Mouse (Mus musculus): Measurements from ENCODE around the gene Dcpp2. TPM values are rescaled to one million over a fixed set of nuclear protein-coding genes. Genes with fewer than 3 reads are reported as not detected.
"Not testable (repeated sequence)": the region's sequence is repeated elsewhere in the genome, so short reads cannot be mapped to it uniquely, and the experiment has no call there.

The Dcpp2 gene
- total RNA-seq, 2 experiments from 2014 or later = not detected

DNA sequence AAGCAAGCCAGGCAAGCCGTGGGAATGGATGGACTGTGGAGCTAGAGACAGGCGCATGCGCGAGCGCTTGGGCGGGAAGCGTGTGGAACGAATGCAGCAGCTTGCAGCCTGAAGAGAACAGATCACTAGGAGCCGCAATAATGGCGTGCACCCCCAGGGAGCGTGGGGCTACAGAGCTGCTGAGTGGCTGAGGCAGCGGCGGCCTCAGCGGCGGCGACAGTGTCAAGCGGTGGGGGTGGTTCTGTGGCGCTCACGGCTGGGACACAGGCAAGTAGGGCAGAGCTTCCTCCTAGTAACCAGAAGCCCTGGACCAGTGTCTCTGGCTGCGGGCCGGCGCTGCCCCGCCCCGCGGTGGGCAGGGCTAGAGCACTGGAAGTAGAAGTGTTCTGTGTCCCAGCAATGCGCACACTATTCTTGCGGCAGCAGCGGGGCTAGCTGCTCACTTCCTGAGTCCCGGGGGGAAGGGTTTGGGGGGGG, 43.9 kb downstream of the Dcpp2 start:
- peak; percentile 86 for ATAC-seq (replicated peaks; ENCODE audit: low FRiP score, poor library complexity, severe bottlenecking)

- ATAC-seq (replicated peaks; ENCODE audit: low FRiP score, poor library complexity, severe bottlenecking) = no peak
Observed at GRCm38 (mm10) chr17:23925090-23925493, 44.4 kb downstream of the Dcpp2 start.

DNA sequence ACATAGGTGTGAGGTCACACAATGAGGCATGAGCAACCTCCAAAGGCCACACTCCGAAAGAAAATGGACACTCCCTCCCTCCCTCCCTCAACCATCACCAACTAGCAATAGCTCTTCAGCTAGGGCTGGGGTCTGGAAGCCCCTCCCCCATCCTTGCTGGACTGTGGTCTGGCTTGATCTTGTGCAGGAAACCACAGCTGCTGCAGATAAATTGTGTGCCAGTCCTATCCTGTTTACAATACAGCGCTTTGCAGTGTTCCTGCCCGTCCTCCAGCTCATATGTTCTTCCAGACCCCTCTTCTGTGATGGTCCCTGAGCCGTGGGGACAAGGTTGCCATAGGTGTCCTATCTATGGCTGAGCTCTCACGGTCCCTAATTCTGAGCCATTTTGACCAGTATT, 50.5 kb downstream of the Dcpp2 start:
- ATAC-seq (replicated peaks; ENCODE audit: low FRiP score, poor library complexity, severe bottlenecking) = no peak

DNA sequence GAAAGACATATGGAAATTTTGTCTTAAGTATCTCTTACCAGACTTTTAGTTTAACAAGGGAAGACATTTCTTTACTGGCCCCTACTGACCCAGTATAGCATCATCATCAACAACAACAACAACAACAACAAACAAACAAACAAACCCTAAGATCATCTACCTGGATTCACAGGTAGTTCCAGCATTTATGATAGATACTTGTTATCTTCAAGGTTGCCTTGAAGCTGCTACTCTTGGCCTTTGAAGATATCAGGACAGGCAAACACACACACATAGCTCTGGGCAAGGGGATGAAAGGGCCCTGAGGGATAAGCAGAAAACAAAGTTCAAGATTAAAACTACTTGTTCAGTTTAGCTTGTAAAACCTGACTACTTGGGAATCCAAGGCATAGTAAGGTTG, 60.7 kb downstream of the Dcpp2 start, which contains the start of gene Sbp:
Gene Sbp (plus strand): TSS at position 301 of the 400 bp plus-strand sequence.
- ATAC-seq (replicated peaks; ENCODE audit: low FRiP score, poor library complexity, severe bottlenecking) = no peak

- ATAC-seq (replicated peaks; ENCODE audit: low FRiP score, poor library complexity, severe bottlenecking) = not testable (repeated sequence)
Observed at GRCm38 (mm10) chr17:23947486-23947885, 66.8 kb downstream of the Dcpp2 start.

- no peak for ATAC-seq (replicated peaks; ENCODE audit: low FRiP score, poor library complexity, severe bottlenecking)
Observed at GRCm38 (mm10) chr17:23949068-23949467, 68.4 kb downstream of the Dcpp2 start.

Other genes with a start within 250 kb of the Dcpp2 start
- 11.1 and 11.9 TPM in 2 replicates for gene Mmp25, start 235.6 kb upstream of the Dcpp2 start, total RNA-seq (2015; ENCODE audit: low replicate concordance)
- 3.1 and 4.0 TPM in 2 replicates for gene Mmp25, start 235.6 kb upstream of the Dcpp2 start, total RNA-seq (2017; ENCODE audit: low replicate concordance)
- not detected in 2 replicates for gene Bicdl2, start 220.4 kb upstream of the Dcpp2 start, total RNA-seq (2015; ENCODE audit: low replicate concordance)
- gene Bicdl2, start 220.4 kb upstream of the Dcpp2 start, total RNA-seq (2017; ENCODE audit: low replicate concordance) = not detected in 2 replicates
- 8.6 and 28.0 TPM in 2 replicates for gene Hcfc1r1, start 207.3 kb upstream of the Dcpp2 start, total RNA-seq (2015; ENCODE audit: low replicate concordance)
- 4.3 and 12.1 TPM in 2 replicates for gene Hcfc1r1, start 207.3 kb upstream of the Dcpp2 start, total RNA-seq (2017; ENCODE audit: low replicate concordance)
- gene Thoc6, start 207.0 kb upstream of the Dcpp2 start, total RNA-seq (2015; ENCODE audit: low replicate concordance) = 7.3 and 21.5 TPM in 2 replicates
- 5.4 and 5.7 TPM in 2 replicates for gene Thoc6, start 207.0 kb upstream of the Dcpp2 start, total RNA-seq (2017; ENCODE audit: low replicate concordance)
- not detected in 2 replicates for gene Tnfrsf12a, start 203.4 kb upstream of the Dcpp2 start, total RNA-seq (2015; ENCODE audit: low replicate concordance)
- 2.0 TPM in 1 of 2 replicates, not detected in the other for gene Tnfrsf12a, start 203.4 kb upstream of the Dcpp2 start, total RNA-seq (2017; ENCODE audit: low replicate concordance)
- not detected in 2 replicates for gene Cldn6, start 201.6 kb upstream of the Dcpp2 start, total RNA-seq (2015; ENCODE audit: low replicate concordance)
- not detected in 2 replicates for gene Cldn6, start 201.6 kb upstream of the Dcpp2 start, total RNA-seq (2017; ENCODE audit: low replicate concordance)
- gene Cldn9, start 196.9 kb upstream of the Dcpp2 start, total RNA-seq (2015; ENCODE audit: low replicate concordance) = not detected in 2 replicates
- gene Cldn9, start 196.9 kb upstream of the Dcpp2 start, total RNA-seq (2017; ENCODE audit: low replicate concordance) = not detected in 2 replicates
- gene 1520401A03Rik, start 158.1 kb upstream of the Dcpp2 start, total RNA-seq (2015; ENCODE audit: low replicate concordance) = not detected in 2 replicates
- not detected in 2 replicates for gene 1520401A03Rik, start 158.1 kb upstream of the Dcpp2 start, total RNA-seq (2017; ENCODE audit: low replicate concordance)
- 10.0 and 14.2 TPM in 2 replicates for gene Pkmyt1, start 154.5 kb upstream of the Dcpp2 start, total RNA-seq (2015; ENCODE audit: low replicate concordance)
- gene Pkmyt1, start 154.5 kb upstream of the Dcpp2 start, total RNA-seq (2017; ENCODE audit: low replicate concordance) = 7.3 and 9.2 TPM in 2 replicates
- 1.2 TPM in 1 of 2 replicates, not detected in the other for gene Paqr4, start 140.0 kb upstream of the Dcpp2 start, total RNA-seq (2015; ENCODE audit: low replicate concordance)
- gene Paqr4, start 140.0 kb upstream of the Dcpp2 start, total RNA-seq (2017; ENCODE audit: low replicate concordance) = 1.4 and 4.3 TPM in 2 replicates
- gene Kremen2, start 135.0 kb upstream of the Dcpp2 start, total RNA-seq (2015; ENCODE audit: low replicate concordance) = not detected in 2 replicates
- not detected in 2 replicates for gene Kremen2, start 135.0 kb upstream of the Dcpp2 start, total RNA-seq (2017; ENCODE audit: low replicate concordance)
- 2.1 and 2.3 TPM in 2 replicates for gene Flywch1, start 109.3 kb upstream of the Dcpp2 start, total RNA-seq (2015; ENCODE audit: low replicate concordance)
- gene Flywch1, start 109.3 kb upstream of the Dcpp2 start, total RNA-seq (2017; ENCODE audit: low replicate concordance) = 3.8 and 4.7 TPM in 2 replicates
- not detected in 2 replicates for gene Flywch2, start 94.8 kb upstream of the Dcpp2 start, total RNA-seq (2015; ENCODE audit: low replicate concordance)
- not detected in 2 replicates for gene Flywch2, start 94.8 kb upstream of the Dcpp2 start, total RNA-seq (2017; ENCODE audit: low replicate concordance)
- gene Srrm2, start 90.3 kb upstream of the Dcpp2 start, total RNA-seq (2015; ENCODE audit: low replicate concordance) = 188 and 291 TPM in 2 replicates
- gene Srrm2, start 90.3 kb upstream of the Dcpp2 start, total RNA-seq (2017; ENCODE audit: low replicate concordance) = 169 and 183 TPM in 2 replicates
- 94.3 and 118 TPM in 2 replicates for gene Elob, start 51.7 kb upstream of the Dcpp2 start, total RNA-seq (2015; ENCODE audit: low replicate concordance)
- gene Elob, start 51.7 kb upstream of the Dcpp2 start, total RNA-seq (2017; ENCODE audit: low replicate concordance) = 33.2 and 50.0 TPM in 2 replicates
- not detected in 2 replicates for gene Prss33, start 44.8 kb upstream of the Dcpp2 start, total RNA-seq (2015; ENCODE audit: low replicate concordance)
- gene Prss33, start 44.8 kb upstream of the Dcpp2 start, total RNA-seq (2017; ENCODE audit: low replicate concordance) = not detected in 2 replicates
- not detected in 2 replicates for gene Prss32, start 37.0 kb upstream of the Dcpp2 start, total RNA-seq (2015; ENCODE audit: low replicate concordance)
- not detected in 2 replicates for gene Prss32, start 37.0 kb upstream of the Dcpp2 start, total RNA-seq (2017; ENCODE audit: low replicate concordance)
- not detected in 2 replicates for gene Prss41, start 36.7 kb upstream of the Dcpp2 start, total RNA-seq (2015; ENCODE audit: low replicate concordance)
- not detected in 2 replicates for gene Prss41, start 36.7 kb upstream of the Dcpp2 start, total RNA-seq (2017; ENCODE audit: low replicate concordance)
- not detected in 2 replicates for gene Prss21, start 12.8 kb upstream of the Dcpp2 start, total RNA-seq (2015; ENCODE audit: low replicate concordance)
- not detected in 2 replicates for gene Prss21, start 12.8 kb upstream of the Dcpp2 start, total RNA-seq (2017; ENCODE audit: low replicate concordance)
- gene Dcpp1, start within 50 bp of the Dcpp2 start, total RNA-seq (2015; ENCODE audit: low replicate concordance) = not detected in 2 replicates
- not detected in 2 replicates for gene Dcpp1, start within 50 bp of the Dcpp2 start, total RNA-seq (2017; ENCODE audit: low replicate concordance)
- not detected in 2 replicates for gene Dcpp3, start 36.6 kb downstream of the Dcpp2 start, total RNA-seq (2015; ENCODE audit: low replicate concordance)
- not detected in 2 replicates for gene Dcpp3, start 36.6 kb downstream of the Dcpp2 start, total RNA-seq (2017; ENCODE audit: low replicate concordance)
- gene Sbp, start 60.8 kb downstream of the Dcpp2 start, total RNA-seq (2015; ENCODE audit: low replicate concordance) = not detected in 2 replicates
- gene Sbp, start 60.8 kb downstream of the Dcpp2 start, total RNA-seq (2017; ENCODE audit: low replicate concordance) = not detected in 2 replicates
- gene Sbpl, start 74.4 kb downstream of the Dcpp2 start, total RNA-seq (2015; ENCODE audit: low replicate concordance) = not detected in 2 replicates
- not detected in 2 replicates for gene Sbpl, start 74.4 kb downstream of the Dcpp2 start, total RNA-seq (2017; ENCODE audit: low replicate concordance)
- not detected in 2 replicates for gene Prss30, start 99.7 kb downstream of the Dcpp2 start, total RNA-seq (2015; ENCODE audit: low replicate concordance)
- not detected in 2 replicates for gene Prss30, start 99.7 kb downstream of the Dcpp2 start, total RNA-seq (2017; ENCODE audit: low replicate concordance)
- gene Prss22, start 117.2 kb downstream of the Dcpp2 start, total RNA-seq (2015; ENCODE audit: low replicate concordance) = not detected in 2 replicates
- gene Prss22, start 117.2 kb downstream of the Dcpp2 start, total RNA-seq (2017; ENCODE audit: low replicate concordance) = not detected in 2 replicates
- not detected in 2 replicates for gene Prss27, start 157.3 kb downstream of the Dcpp2 start, total RNA-seq (2015; ENCODE audit: low replicate concordance)
- not detected in 2 replicates for gene Prss27, start 157.3 kb downstream of the Dcpp2 start, total RNA-seq (2017; ENCODE audit: low replicate concordance)
- 6.5 and 11.5 TPM in 2 replicates for gene Kctd5, start 192.6 kb downstream of the Dcpp2 start, total RNA-seq (2015; ENCODE audit: low replicate concordance)
- 4.3 and 8.1 TPM in 2 replicates for gene Kctd5, start 192.6 kb downstream of the Dcpp2 start, total RNA-seq (2017; ENCODE audit: low replicate concordance)

Data from erythroblast, adult 5-6 weeks (primary cell).